Mouse (Mus musculus): ENCODE data around the gene Neu1. TPM values are rescaled to one million over a fixed set of nuclear protein-coding genes. Genes with fewer than 3 reads are reported as not detected.

Gene Neu1
- total and polyA plus RNA-seq, 3 experiments: 31.2 to 32.0 (median 31.9) TPM

- peaks cover 3 to 40% of the 10 kb centered on the region in 2 experiments for H3K4me1 ChIP-seq (ENCODE audit: control insufficient read depth in 1 of 2, insufficient read depth in 2 of 2)
- TF ChIP-seq USF2 (conservative IDR thresholded peaks at IDR 0.05; ENCODE audit: low read depth, low read length) (no peak), ETS1 (conservative IDR thresholded peaks at IDR 0.05; ENCODE audit: low read depth, low read length) (peak; percentile 55)
- DNase-seq (ENCODE audit: extremely low read depth): peak; percentile 45
- H3K27ac ChIP-seq (ENCODE audit: insufficient read depth, low read depth): no peak overlapping the region
- in situ Hi-C loops (cut with MboI; ENCODE audit: low pct_ligation_motif_present, low pct_unique_long_range_greater_than_20kb, low sequenced_read_pairs): no loop called here
- no peaks in the 10 kb centered on the region for H3K27me3 ChIP-seq (replicated peaks)
- no peaks in the 10 kb centered on the region for H3K36me3 ChIP-seq (replicated peaks in 1 of 2; ENCODE audit: control insufficient read depth in 1 of 2, insufficient read depth in 1 of 2, low read length in 1 of 2)
- H3K4me3 ChIP-seq (replicated peaks in 1 of 3; ENCODE audit: low read depth in 2 of 3, low read length in 2 of 3, poor library complexity in 1 of 3): no peak overlapping the region
- H3K4me2 ChIP-seq (ENCODE audit: insufficient read depth, low read depth, poor library complexity, severe bottlenecking): no peak overlapping the region; the same call in 1 of the 2 replicates
- H3K9ac ChIP-seq (ENCODE audit: insufficient read depth, low read depth): no peak overlapping the region
- peaks cover 2% of the 10 kb centered on the region for H3K9me3 ChIP-seq (replicated peaks; ENCODE audit: low read length)
- dilution Hi-C loops (cut with MboI; ENCODE audit: extremely low pct_ligation_motif_present, extremely low pct_unique_long_range_greater_than_20kb, low sequenced_read_pairs): no loop called here
- H3K79me2 ChIP-seq (replicated peaks; ENCODE audit: control insufficient read depth, extremely low read depth, insufficient read depth, poor library complexity, severe bottlenecking): no peaks in the 10 kb centered on the region
Observed at GRCm38 (mm10) chr17:34960702-34961493, 29.8 kb downstream of the Neu1 start.

GRCm38 (mm10) chr17:34962125-34962524 lies 31.1 kb downstream of the Neu1 start:
- Histone ChIP-seq H3K4me2 (ENCODE audit: insufficient read depth, low read depth, poor library complexity, severe bottlenecking) (no peak overlapping the region), H3K27ac (ENCODE audit: insufficient read depth, low read depth) (no peak overlapping the region), H3K27me3 (replicated peaks) (no peaks in the 10 kb centered on the region), H3K9ac (ENCODE audit: insufficient read depth, low read depth) (no peak overlapping the region), H3K4me3 (replicated peaks in 1 of 3; ENCODE audit: low read depth in 2 of 3, low read length in 2 of 3, poor library complexity in 1 of 3) (no peak overlapping the region), H3K4me1 (ENCODE audit: control insufficient read depth in 1 of 2, insufficient read depth in 2 of 2) (peaks cover 3 to 40% of the 10 kb centered on the region in 2 experiments), H3K9me3 (replicated peaks; ENCODE audit: low read length) (peaks cover 2% of the 10 kb centered on the region), H3K36me3 (replicated peaks in 1 of 2; ENCODE audit: control insufficient read depth in 1 of 2, insufficient read depth in 1 of 2, low read length in 1 of 2) (no peaks in the 10 kb centered on the region), H3K79me2 (replicated peaks; ENCODE audit: control insufficient read depth, extremely low read depth, insufficient read depth, poor library complexity, severe bottlenecking) (no peaks in the 10 kb centered on the region)
- TF ChIP-seq HCFC1 (IDR thresholded peaks at IDR 0.05; ENCODE audit: low read depth, low read length): no peak
- TF ChIP-seq MEF2A (IDR thresholded peaks at IDR 0.05; ENCODE audit: borderline replicate concordance, low read depth, low read length): 0 out of 2 replicates have a peak, but pooled peaks have one; percentile 10
- TF ChIP-seq JUND (conservative IDR thresholded peaks at IDR 0.05; ENCODE audit: low read depth, low read length): no peak
- 0 out of 2 replicates have a peak, but pooled peaks have one; percentile 48 for TF ChIP-seq IRF4 (IDR thresholded peaks at IDR 0.05; ENCODE audit: low read depth, low read length)
- peak; percentile 54 for DNase-seq (ENCODE audit: extremely low read depth)
- in situ Hi-C loops (cut with MboI; ENCODE audit: low pct_ligation_motif_present, low pct_unique_long_range_greater_than_20kb, low sequenced_read_pairs): no loop called here
- dilution Hi-C loops (cut with MboI; ENCODE audit: extremely low pct_ligation_motif_present, extremely low pct_unique_long_range_greater_than_20kb, low sequenced_read_pairs): no loop called here

- H3K27ac ChIP-seq (ENCODE audit: insufficient read depth, low read depth): no peak overlapping the region
- H3K4me3 ChIP-seq (replicated peaks in 1 of 3; ENCODE audit: low read depth in 2 of 3, low read length in 2 of 3, poor library complexity in 1 of 3): no peak overlapping the region
- no peak overlapping the region for H3K9ac ChIP-seq (ENCODE audit: insufficient read depth, low read depth)
- dilution Hi-C loops (cut with MboI; ENCODE audit: extremely low pct_ligation_motif_present, extremely low pct_unique_long_range_greater_than_20kb, low sequenced_read_pairs) (no loop called here), in situ Hi-C loops (cut with MboI; ENCODE audit: low pct_ligation_motif_present, low pct_unique_long_range_greater_than_20kb, low sequenced_read_pairs) (no loop called here)
- no peaks in the 10 kb centered on the region for H3K79me2 ChIP-seq (replicated peaks; ENCODE audit: control insufficient read depth, extremely low read depth, insufficient read depth, poor library complexity, severe bottlenecking)
- H3K4me2 ChIP-seq (ENCODE audit: insufficient read depth, low read depth, poor library complexity, severe bottlenecking): no peak overlapping the region
- DNase-seq (ENCODE audit: extremely low read depth): no peak
- H3K4me1 ChIP-seq (ENCODE audit: control insufficient read depth in 1 of 2, insufficient read depth in 2 of 2): peaks cover 3 to 40% of the 10 kb centered on the region in 2 experiments
- no peaks in the 10 kb centered on the region for H3K36me3 ChIP-seq (replicated peaks in 1 of 2; ENCODE audit: control insufficient read depth in 1 of 2, insufficient read depth in 1 of 2, low read length in 1 of 2)
- no peak for TF ChIP-seq MAFK (IDR thresholded peaks at IDR 0.05; ENCODE audit: insufficient replicate concordance, low read length)
- TF ChIP-seq MAX (IDR thresholded peaks at IDR 0.05; ENCODE audit: low read length): no peak
- no peak for TF ChIP-seq POLR2AphosphoS2 (IDR thresholded peaks at IDR 0.05; ENCODE audit: low read depth, low read length)
- no peak for TF ChIP-seq MEF2A (IDR thresholded peaks at IDR 0.05; ENCODE audit: borderline replicate concordance, low read depth, low read length)
- TF ChIP-seq USF2 (conservative IDR thresholded peaks at IDR 0.05; ENCODE audit: low read depth, low read length): no peak
- TF ChIP-seq E2F4 (IDR thresholded peaks at IDR 0.05; ENCODE audit: insufficient replicate concordance, low read depth, low read length): no peak
- no peaks in the 10 kb centered on the region for H3K27me3 ChIP-seq (replicated peaks)
- peaks cover 2% of the 10 kb centered on the region for H3K9me3 ChIP-seq (replicated peaks; ENCODE audit: low read length)
Observed at GRCm38 (mm10) chr17:34962841-34963240, 31.8 kb downstream of the Neu1 start.

All from CH12.LX (cell line).